Mouse (Mus musculus) lung, postnatal 14 days (tissue): Measurements from ENCODE around the gene Ube2l6.
"Not testable (repeated sequence)": the region's sequence is repeated elsewhere in the genome, so short reads cannot be mapped to it uniquely, and the experiment has no call there.

Source experiments
- DNase-seq: peaks from one replicate; pipeline ENCODE4 v3.0.0; 2021

The Ube2l6 gene

GRCm38 (mm10) chr2:84793871-84794270, 4.8 kb upstream of the Ube2l6 start:
- DNase-seq = no peak

DNA sequence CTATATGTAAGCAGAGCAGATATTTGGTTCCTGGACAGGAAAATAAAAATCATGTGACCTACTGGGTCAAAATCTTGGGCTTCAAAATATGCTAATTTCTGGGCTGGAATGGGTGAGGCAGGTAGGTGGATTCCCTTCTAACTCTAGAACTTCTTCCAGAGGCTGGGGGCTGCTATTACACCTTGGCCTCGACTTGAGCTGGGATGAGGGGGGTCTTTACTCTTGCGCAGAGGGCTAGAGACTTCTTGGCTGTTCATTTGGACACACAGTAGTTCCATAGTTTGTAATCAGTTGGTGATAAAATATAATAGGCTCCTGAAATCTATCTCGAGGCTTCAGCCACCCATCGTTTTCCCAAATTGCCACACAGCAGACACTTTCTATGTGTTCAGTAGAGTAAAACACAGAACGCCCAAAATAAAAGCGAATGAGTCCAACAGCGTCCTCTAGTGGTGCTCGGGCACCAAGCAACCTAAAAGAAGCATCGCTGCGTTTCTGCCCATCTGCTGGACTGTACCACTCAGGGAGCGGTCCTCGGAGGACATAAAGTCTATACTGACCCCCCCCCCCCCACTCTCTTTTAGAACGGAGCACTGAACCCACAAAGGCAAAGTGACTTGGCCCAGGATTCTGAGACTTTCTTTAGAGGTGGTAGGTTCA, 665 bp upstream of the Ube2l6 start:
- peak; percentile 84 for DNase-seq

DNA sequence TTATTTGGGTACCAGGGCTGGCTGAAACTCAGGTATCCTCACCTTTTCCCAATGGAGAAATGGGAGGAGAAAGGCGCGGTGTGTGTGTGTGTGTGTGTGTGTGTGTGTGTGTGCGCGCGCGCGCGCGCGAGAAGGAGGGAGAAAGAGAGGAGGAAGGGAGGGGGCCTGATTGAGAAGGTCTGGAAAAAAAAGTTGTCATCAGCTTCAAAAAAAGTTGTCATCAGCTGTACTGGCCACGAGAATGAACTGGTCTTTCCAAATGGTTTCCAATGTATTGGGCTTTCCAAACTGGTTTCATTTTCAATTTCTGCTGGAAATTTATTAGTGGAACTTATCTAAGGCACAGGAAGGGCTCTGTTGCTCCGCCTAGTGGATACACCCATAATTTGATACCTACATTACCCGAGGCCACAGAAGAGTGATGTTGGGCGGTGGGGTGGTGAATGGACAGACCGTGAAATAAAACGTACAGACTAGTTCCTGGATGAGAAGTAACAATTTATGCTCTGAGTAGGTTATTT, 473 bp downstream of the Ube2l6 start:
- peak; percentile 83 for DNase-seq

DNA sequence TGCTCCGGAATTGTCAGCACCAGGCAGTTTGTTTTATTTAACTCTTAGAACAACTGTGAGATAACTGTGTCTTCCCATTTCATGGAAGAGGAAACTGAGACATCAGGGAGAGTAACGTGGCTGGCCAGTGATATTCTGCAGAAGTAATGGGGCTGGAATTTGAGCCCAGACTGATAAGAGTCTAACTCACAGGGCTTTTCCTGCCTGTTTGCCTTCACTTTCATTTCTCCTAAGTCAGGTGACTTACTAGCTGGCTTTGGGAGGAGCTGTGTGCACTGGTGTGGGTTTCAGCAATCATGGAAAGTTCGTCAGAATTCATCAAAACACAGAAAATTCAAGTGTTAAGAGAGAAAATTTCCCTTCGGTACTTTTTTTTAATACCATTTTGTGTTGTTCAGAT, 1.7 kb downstream of the Ube2l6 start:
- no peak for DNase-seq

- DNase-seq = not testable (repeated sequence)
Observed at GRCm38 (mm10) chr2:84801223-84801622, 2.6 kb downstream of the Ube2l6 start.

GRCm38 (mm10) chr2:84803963-84804362, 5.3 kb downstream of the Ube2l6 start:
- DNase-seq = no peak

GRCm38 (mm10) chr2:84806546-84806945, 7.9 kb downstream of the Ube2l6 start:
- DNase-seq = no peak

DNA sequence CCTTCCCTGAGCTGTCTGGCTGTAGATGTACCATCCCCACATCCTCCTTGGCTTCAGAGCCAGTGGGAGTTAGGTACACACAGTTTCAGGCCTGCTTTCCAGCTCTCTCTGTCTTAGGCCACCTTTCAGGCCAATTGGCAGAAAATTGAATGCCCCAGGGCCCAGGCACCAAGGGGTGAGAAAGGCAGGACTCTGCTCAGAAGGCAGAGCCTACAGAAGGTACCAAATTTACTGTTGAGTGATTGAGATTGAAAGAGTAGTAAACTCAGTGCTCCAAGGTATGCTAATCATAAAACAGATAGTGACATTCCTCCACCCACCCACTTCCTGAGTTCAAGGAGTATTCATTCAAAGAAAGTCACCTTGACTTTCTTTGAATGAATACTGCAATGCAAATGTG, 10.7 kb downstream of the Ube2l6 start:
- DNase-seq = no peak

- no peak for DNase-seq
Observed at GRCm38 (mm10) chr2:84810526-84810885, 11.9 kb downstream of the Ube2l6 start.

GRCm38 (mm10) chr2:84810886-84811577, 12.4 kb downstream of the Ube2l6 start:
- peak; percentile 88 for DNase-seq

GRCm38 (mm10) chr2:84811880-84812279, 13.3 kb downstream of the Ube2l6 start:
- no peak for DNase-seq

GRCm38 (mm10) chr2:84812676-84813075, 14.0 kb downstream of the Ube2l6 start:
- DNase-seq = no peak

GRCm38 (mm10) chr2:84819861-84820260, 21.2 kb downstream of the Ube2l6 start:
- no peak for DNase-seq

GRCm38 (mm10) chr2:84822552-84822951, 23.9 kb downstream of the Ube2l6 start, which contains the start of gene Smtnl1:
Smtnl1 (minus strand) TSS chr2:84822652.
- DNase-seq = no peak

- DNase-seq = no peak
Observed at GRCm38 (mm10) chr2:84823237-84823636, 24.6 kb downstream of the Ube2l6 start.

DNA sequence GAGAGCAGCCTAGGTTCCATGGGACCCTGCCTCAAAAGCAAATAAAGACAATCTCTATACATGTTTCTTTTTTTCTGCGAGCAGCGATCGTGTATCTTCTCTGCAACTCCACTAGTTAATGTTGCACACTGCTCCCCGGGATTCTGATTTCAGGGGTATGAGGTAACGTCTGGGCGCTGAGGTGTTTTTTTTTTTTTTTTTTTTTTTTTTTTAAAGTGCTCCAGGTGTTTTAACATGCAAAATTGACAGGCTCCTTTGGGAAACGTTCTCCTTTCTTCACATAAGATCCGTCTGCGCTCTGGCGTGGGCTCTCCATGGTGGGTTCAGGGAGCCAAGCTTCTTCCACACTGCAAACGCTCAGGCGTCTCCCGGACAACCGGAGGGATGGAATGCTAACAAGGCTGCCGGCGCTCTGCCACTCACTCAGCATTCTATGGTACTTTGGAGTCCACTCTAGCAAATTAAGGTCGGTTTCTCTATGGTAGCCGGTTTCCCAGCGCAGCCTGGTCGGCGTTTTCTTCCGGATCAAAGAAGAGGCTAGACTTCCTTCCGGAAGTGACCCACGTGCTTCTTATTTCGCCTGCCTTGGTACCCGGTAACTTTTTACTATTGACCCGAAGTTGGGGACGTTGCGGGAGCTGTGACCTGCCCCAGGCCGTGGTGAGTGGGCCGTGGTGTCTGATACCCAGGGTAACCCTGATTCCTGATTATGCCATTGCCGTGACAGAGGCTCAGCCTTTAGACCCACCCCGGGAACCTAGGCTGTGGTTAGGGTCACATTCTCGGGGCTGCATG, 28.1 kb downstream of the Ube2l6 start, which contains the start of gene Timm10:
Gene Timm10 (plus strand): TSS at position 510 of the 795 bp plus-strand sequence.
- peak; percentile 83 for DNase-seq

DNA sequence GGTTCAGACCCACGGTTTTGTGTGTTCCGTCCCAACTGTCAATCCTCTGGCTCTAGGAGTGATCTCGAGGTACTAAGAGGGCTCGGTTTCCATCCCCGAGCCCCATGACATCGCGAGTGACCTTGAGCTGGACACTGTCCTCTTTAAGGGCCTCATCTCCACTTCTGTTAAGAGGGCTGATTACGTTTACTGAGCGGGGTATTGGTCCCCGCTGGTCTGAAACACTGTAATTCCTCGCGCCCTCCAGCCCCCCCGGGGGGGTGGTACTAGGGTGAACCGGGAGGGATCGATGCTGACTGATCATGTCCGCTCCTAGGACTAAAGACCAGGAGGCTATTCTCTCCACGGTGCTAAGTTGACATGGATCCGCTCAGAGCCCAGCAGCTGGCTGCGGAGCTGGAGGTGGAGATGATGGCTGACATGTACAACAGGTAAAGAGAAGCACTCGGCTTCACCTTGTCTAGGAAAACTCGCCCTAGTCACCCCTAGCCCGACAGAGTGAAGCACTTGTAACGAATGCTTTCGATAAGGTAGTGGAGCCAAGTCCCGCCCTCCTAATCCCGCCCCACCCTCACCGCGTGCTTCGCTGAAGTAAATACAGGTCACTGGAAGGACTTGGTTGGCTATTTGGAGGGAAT, 28.8 kb downstream of the Ube2l6 start:
- DNase-seq = no peak

DNA sequence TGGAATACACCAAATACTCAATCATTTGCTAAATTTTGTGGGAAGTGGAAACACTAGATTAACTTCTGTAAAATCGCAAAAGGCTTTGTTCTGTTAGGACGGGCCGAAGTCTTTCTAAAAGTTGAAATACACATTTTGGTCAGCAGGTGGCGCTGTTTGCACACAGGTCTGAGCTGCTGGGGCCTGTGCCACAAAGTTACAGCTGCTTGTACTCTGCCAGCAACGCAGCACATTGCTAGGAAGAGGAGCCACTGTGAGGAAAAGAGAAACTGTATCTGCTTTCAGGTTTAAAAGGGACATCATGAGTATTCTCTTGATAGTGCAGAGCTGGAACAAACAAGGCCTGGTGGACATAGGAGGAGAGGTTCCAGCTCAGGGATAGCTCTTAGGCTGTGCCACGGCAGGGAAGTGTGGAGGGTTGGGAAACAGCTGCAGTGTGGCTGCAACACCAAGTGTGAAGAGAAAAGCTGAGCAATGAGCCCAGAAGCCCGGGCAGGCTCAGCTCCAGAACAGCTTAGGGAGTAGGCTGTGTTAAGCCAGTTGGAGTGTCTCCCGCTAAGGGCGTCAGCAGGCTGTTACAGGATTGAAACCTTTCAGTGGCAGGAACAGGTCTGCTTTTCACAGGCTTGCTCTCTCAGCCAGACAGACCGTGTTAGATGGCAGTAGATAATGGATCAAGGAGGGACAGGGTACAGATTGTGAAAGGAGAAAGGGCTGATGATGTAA, 33.2 kb downstream of the Ube2l6 start:
- DNase-seq = peak; percentile 92

GRCm38 (mm10) chr2:84837107-84837506, 38.5 kb downstream of the Ube2l6 start:
- no peak for DNase-seq

- DNase-seq = no peak
Observed at GRCm38 (mm10) chr2:84837817-84838592, 39.4 kb downstream of the Ube2l6 start.

GRCm38 (mm10) chr2:84838593-84838949, 39.9 kb downstream of the Ube2l6 start, which contains the start of gene Slc43a1:
Slc43a1 (plus strand) TSS chr2:84838850.
- DNase-seq = no peak
